Mouse (Mus musculus) limb, embryonic 11.5 days (tissue): ENCODE measurements around the gene Serpinb6c. TPM values are rescaled to one million over a fixed set of nuclear protein-coding genes. Genes with fewer than 3 reads are reported as not detected.
A peak's percentile ranks its signal among the peaks of the same experiment; 100 is the strongest.
"Not testable (repeated sequence)": the region's sequence is repeated elsewhere in the genome, so short reads cannot be mapped to it uniquely, and the experiment has no call there.

ENCODE experiments used
- ATAC-seq: fragments of 200-750 bp; cut with Nextera tagmentation; 2 replicates; pipeline ENCODE4 v1.8.0; 2017; ENCODE audit warnings: low read depth; ENCODE audit not compliant: insufficient number of reproducible peaks, low FRiP score, low TSS enrichment
- DNase-seq: peaks from one replicate; pipeline ENCODE4 v3.0.0-alpha.2; 2015; ENCODE audit warnings: low spot score
- H3K27ac ChIP-seq: fragments of 300-500 bp; sonication (generic); replicated peaks from 2 replicates; pipeline ENCODE4 v1.5.1; 2014; ENCODE audit warnings: low read depth, mild to moderate bottlenecking, low read length
- H3K27me3 ChIP-seq: fragments of 300-500 bp; sonication (generic); 2 replicates; pipeline ENCODE4 v1.6.1; 2014; ENCODE audit warnings: mild to moderate bottlenecking, low read length, mixed read lengths; ENCODE audit not compliant: control insufficient read depth, insufficient read depth
- H3K36me3 ChIP-seq: fragments of 300-500 bp; sonication (generic); 2 replicates; pipeline ENCODE4 v1.6.1; 2014; ENCODE audit warnings: mild to moderate bottlenecking, low read length, moderate library complexity, mixed read lengths; ENCODE audit not compliant: control insufficient read depth, insufficient read depth
- H3K4me1 ChIP-seq: fragments of 300-500 bp; sonication (generic); 2 replicates; pipeline ENCODE4 v1.6.1; 2014; ENCODE audit warnings: low read length, mixed read lengths; ENCODE audit not compliant: control insufficient read depth, insufficient read depth
- H3K4me2 ChIP-seq: fragments of 300-500 bp; sonication (generic); 2 replicates; pipeline ENCODE4 v1.6.1; 2014; ENCODE audit warnings: low read depth, mild to moderate bottlenecking, moderate library complexity; ENCODE audit not compliant: severe bottlenecking
- H3K4me3 ChIP-seq: fragments of 300-500 bp; sonication (generic); 2 replicates; pipeline ENCODE4 v1.5.1; 2014; ENCODE audit warnings: low read depth, low read length
- H3K9ac ChIP-seq: fragments of 300-500 bp; sonication (generic); 2 replicates; pipeline ENCODE4 v1.6.1; 2014; ENCODE audit warnings: mild to moderate bottlenecking, low read length
- H3K9me3 ChIP-seq: fragments of 300-500 bp; sonication (generic); 2 replicates; pipeline ENCODE4 v1.6.1; 2016; ENCODE audit warnings: low read length; ENCODE audit not compliant: control insufficient read depth
- WGBS: fragments of 180-500 bp; shearing (Covaris S2); extraction: QIAGEN DNeasy Blood & Tissue Kit; methylation state at CpG from one replicate; pipeline ENCODE4 v1.1.7; 2014; 5-methylcytosine and 5-hydroxymethylcytosine counted together
- polyA plus RNA-seq: library from polyadenylated mRNA; unstranded; fragments of >200 nt; fragmentation: Nextera tagmentation; extraction: Ambion mirVana; gene quantifications from 2 replicates; pipeline ENCODE4 v1.2.1, GENCODE M21; 2014

Serpinb6c gene
- 0.28 and 0.84 TPM in 2 replicates for polyA plus RNA-seq

GRCm38 (mm10) chr13:33905176-33905954, at the start of gene Serpinb6c:
Gene Serpinb6c (minus strand): TSS chr13:33905708.
- Histone ChIP-seq H3K27me3 (no peaks in the 10 kb centered on the region), H3K9ac (no peak within 1 kb of the TSS), H3K4me2 (no peak within 1 kb of the TSS), H3K36me3 (no peaks in the 10 kb centered on the region), H3K27ac (no peak within 1 kb of the TSS), H3K4me1 (no peaks in the 10 kb centered on the region), H3K4me3 (no peak within 1 kb of the TSS), H3K9me3 (no peaks in the 10 kb centered on the region)
- 73% methylated on average over 18 of the region's 18 CpGs for WGBS
- DNase-seq (no peak), ATAC-seq (no peak)

GRCm38 (mm10) chr13:33952947-33953346, 47.4 kb upstream of the Serpinb6c start:
- Histone ChIP-seq H3K27ac (no peak overlapping the region), H3K4me3 (no peak overlapping the region), H3K4me2 (no peak overlapping the region), H3K27me3 (no peaks in the 10 kb centered on the region), H3K9me3 (no peaks in the 10 kb centered on the region), H3K9ac (no peak overlapping the region), H3K4me1 (no peaks in the 10 kb centered on the region), H3K36me3 (no peaks in the 10 kb centered on the region)
- ATAC-seq (no peak), DNase-seq (no peak)
- WGBS: 81% methylated on average over 2 of the region's 2 CpGs

- no peaks in the 10 kb centered on the region for H3K9me3 ChIP-seq
- no peaks in the 10 kb centered on the region for H3K4me1 ChIP-seq
- WGBS: 65% methylated on average over 1 of the region's 1 CpGs
- no peak overlapping the region for H3K4me2 ChIP-seq
- no peak overlapping the region for H3K4me3 ChIP-seq
- DNase-seq: no peak
- H3K9ac ChIP-seq: no peak overlapping the region
- no peak for ATAC-seq
- no peak overlapping the region for H3K27ac ChIP-seq
- no peaks in the 10 kb centered on the region for H3K27me3 ChIP-seq
- H3K36me3 ChIP-seq: no peaks in the 10 kb centered on the region
These were observed 46.6 kb upstream of the Serpinb6c start for GRCm38 (mm10) chr13:33952075-33952449.

- Histone ChIP-seq H3K4me1 (no peaks in the 10 kb centered on the region), H3K9me3 (no peaks in the 10 kb centered on the region), H3K4me2 (no peak overlapping the region), H3K4me3 (no peak overlapping the region), H3K9ac (no peak overlapping the region), H3K36me3 (no peaks in the 10 kb centered on the region), H3K27ac (no peak overlapping the region), H3K27me3 (no peaks in the 10 kb centered on the region)
- 86% methylated on average over 4 of the region's 4 CpGs for WGBS
- no peak for DNase-seq
- ATAC-seq: no peak
These were observed 46.0 kb upstream of the Serpinb6c start for GRCm38 (mm10) chr13:33951308-33952074.

- Histone ChIP-seq H3K9ac (no peak overlapping the region), H3K36me3 (no peaks in the 10 kb centered on the region), H3K9me3 (no peaks in the 10 kb centered on the region), H3K27ac (no peak overlapping the region), H3K4me3 (no peak overlapping the region), H3K4me1 (no peaks in the 10 kb centered on the region), H3K27me3 (no peaks in the 10 kb centered on the region), H3K4me2 (no peak overlapping the region)
- ATAC-seq (no peak), DNase-seq (peak; percentile 32)
- 49% methylated on average over 4 of the region's 4 CpGs for WGBS
These were observed 36.8 kb upstream of the Serpinb6c start for GRCm38 (mm10) chr13:33942212-33942779.

GRCm38 (mm10) chr13:33941288-33941808, 35.8 kb upstream of the Serpinb6c start:
- Histone ChIP-seq H3K9me3 (no peaks in the 10 kb centered on the region), H3K4me2 (no peak overlapping the region), H3K9ac (no peak overlapping the region), H3K36me3 (no peaks in the 10 kb centered on the region), H3K27me3 (no peaks in the 10 kb centered on the region), H3K27ac (no peak overlapping the region), H3K4me3 (no peak overlapping the region), H3K4me1 (no peaks in the 10 kb centered on the region)
- WGBS: 92% methylated on average over 5 of the region's 5 CpGs
- DNase-seq (no peak), ATAC-seq (no peak)

- H3K9ac ChIP-seq, H3K27me3 ChIP-seq, H3K27ac ChIP-seq, H3K4me3 ChIP-seq, ATAC-seq, H3K4me1 ChIP-seq, DNase-seq, H3K9me3 ChIP-seq, H3K4me2 ChIP-seq, H3K36me3 ChIP-seq: not testable (repeated sequence)
These were observed 32.1 kb upstream of the Serpinb6c start for GRCm38 (mm10) chr13:33937587-33937986.

- Histone ChIP-seq H3K27ac (no peak overlapping the region), H3K4me1 (0 out of 2 replicates have a peak, but pooled peaks cover 2% of the 10 kb centered on the region), H3K9ac (no peak overlapping the region), H3K27me3 (no peaks in the 10 kb centered on the region), H3K36me3 (no peaks in the 10 kb centered on the region), H3K9me3 (no peaks in the 10 kb centered on the region), H3K4me3 (no peak overlapping the region), H3K4me2 (no peak overlapping the region)
- 92% methylated on average over 5 of the region's 5 CpGs for WGBS
- no peak for DNase-seq
- ATAC-seq: no peak
These were observed 31.6 kb upstream of the Serpinb6c start for GRCm38 (mm10) chr13:33937151-33937550.
